Mouse (Mus musculus): ENCODE results near the gene Pigm.

Gene Pigm

GRCm38 (mm10) chr1:172352001-172352400, 24.3 kb upstream of the Pigm start:
- CTCF ChIA-PET: no interaction called here

DNA sequence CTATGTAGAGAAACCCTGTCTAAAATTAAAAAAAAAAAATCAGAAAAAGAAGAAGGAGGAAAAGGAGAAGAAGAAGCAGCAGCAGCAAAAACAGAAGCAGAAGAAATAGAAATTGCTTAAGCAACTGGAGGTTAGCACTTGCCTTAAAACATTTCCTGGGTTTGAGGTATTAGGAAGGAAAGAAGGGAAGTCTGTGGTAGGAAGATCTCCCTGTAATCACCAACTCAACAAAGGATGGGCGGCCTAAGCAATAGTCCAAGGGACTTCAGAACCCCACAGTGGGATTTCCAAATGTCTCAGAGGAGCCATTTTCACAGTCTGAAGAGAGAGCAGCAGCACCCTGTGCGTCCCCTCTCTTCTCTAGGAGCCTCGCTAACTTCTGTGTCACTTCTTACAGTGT, 23.9 kb upstream of the Pigm start:
- CTCF ChIA-PET: interaction anchor here (0.5 kb wide), 1 partner anchor 80 kb away, joined by 3 read pairs; no protein-coding TSS in a partner anchor

DNA sequence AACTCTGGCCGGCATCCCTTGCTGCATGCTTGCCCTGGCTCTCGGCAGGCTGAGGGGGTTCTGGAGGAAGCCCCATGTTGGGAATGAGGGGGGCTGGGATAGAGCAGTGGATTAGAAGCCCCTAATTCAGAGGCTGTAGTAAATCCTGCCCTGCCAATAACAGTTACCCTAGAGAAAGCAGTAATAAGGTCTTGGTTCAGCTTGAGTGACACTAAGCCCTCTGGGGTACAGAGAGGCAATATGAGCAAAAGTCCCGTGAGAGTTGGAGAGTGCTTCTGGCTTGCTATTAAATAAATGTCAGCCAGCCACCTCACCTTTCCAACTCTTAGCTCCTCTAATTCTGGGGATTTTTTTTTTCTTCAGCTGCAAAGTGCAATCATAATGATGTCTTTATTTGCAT, 21.0 kb upstream of the Pigm start:
- CTCF ChIA-PET: interaction anchor here (0.7 kb wide), 2 partner anchors 14 to 30 kb away, joined by 3 read pairs; no protein-coding TSS in a partner anchor

GRCm38 (mm10) chr1:172357550-172357949, 18.8 kb upstream of the Pigm start:
- CTCF ChIA-PET: no interaction called here

GRCm38 (mm10) chr1:172358341-172358740, 18.0 kb upstream of the Pigm start:
- CTCF ChIA-PET: no interaction called here

GRCm38 (mm10) chr1:172364684-172365083, 11.7 kb upstream of the Pigm start:
- CTCF ChIA-PET: no interaction called here

- CTCF ChIA-PET: interaction anchor here (0.6 kb wide), 1 partner anchor 14 kb away, joined by 3 read pairs; no protein-coding TSS in a partner anchor
Measured at GRCm38 (mm10) chr1:172368768-172369418, 7.5 kb upstream of the Pigm start.

- CTCF ChIA-PET: no interaction called here
Measured at GRCm38 (mm10) chr1:172376758-172377458, 562 bp downstream of the Pigm start.

DNA sequence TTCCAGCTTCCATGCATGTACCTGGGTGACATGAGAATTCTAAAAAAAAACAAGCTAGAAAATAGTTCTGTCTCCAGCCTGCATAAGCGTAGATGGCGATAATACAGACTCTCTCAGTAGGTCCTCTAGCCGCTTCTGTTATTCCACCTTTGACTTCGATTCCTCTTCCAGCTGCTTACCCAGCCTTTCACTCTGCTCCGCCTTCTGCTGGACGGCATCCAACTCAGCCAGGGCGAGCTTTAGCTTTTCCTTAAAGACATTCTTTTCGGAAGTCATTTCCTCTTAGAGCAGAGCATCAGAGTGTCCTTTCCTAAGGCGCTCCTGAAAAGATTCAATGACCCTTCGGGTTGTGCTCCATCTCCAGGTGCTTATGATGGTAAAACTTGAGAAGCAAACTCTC, 3.7 kb downstream of the Pigm start:
- CTCF ChIA-PET: no interaction called here

DNA sequence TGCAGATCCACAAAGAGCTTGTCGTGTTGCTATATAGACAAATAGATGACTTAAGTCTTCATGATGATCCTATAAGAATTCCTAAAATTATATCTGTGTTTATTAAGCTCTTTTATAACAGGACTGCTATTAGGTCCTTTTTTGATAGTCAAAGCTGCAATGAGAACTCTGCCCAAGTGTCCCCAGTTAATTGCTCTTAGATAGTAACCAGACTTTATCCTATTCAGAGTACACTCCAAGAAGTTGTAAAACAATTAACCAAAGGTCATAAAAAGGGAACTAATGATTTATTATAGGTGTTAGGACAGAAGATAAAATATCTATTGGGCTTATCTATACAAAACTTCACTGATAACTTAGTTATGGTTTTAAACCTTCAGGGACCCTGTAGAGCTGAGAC, 5.7 kb downstream of the Pigm start:
- CTCF ChIA-PET: no interaction called here

DNA sequence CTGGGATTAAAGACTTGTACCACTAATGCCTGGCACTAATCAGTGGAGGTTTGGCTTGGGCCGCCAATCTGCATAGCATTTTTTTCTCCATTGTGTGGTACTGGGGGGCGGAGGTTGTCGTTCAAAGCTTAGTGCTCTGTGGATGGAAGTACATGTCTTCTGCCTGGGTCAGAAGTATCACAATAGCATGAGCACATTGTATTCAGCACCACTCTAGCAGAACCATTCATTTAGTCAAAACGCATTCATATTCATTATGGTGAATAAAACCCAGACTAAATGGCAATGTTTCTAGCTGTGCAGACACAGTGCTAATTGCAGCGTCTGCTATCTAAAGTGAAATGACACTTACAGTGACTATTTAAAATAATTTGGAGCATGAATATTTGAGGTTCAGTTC, 10.9 kb downstream of the Pigm start:
- CTCF ChIA-PET: no interaction called here

DNA sequence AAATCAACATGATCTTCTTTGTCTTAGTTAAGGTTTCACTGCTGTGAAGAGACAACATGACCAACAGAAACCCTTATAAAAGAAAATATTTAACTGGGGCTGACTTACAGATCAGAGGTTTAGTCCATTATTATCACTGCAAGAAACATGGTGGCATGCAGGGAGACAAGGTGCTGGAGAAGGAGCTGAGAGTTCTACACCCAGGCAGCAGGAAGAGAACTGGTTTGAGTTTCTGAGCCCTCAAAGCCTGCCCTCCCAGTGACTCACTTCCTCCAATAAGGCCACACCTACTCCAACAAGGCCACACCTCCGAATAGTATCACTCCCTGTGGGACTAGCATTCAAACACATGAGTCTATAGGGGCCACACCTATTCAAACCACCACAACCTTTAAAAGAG, 14.4 kb downstream of the Pigm start:
- CTCF ChIA-PET: no interaction called here

- CTCF ChIA-PET: no interaction called here
Measured at GRCm38 (mm10) chr1:172391807-172392581, 15.6 kb downstream of the Pigm start.

DNA sequence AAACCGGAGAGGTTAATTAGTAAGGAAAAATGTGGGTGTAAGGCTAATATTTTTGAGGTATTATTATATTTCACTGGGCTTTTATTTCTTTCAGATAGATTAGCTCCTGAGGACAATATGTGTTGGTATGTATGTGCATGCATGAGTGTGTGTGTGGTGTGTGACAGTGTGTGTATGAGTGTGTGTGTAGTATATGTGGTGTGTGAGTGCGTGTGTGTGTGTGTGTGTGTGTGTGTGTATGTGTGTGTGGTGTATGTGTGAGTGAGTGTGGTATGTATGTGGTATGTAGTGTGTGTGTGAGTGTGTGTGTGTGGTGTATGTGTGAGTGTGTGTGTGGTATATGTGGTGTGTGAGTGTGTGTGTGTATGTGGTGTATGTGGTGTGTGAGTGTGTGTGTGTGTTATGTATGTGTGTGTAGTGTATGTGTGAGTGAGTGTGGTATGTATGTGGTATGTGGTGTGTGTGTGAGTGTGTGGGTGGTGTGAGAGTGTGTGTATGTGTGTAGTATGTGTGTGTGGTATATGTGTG, 16.4 kb downstream of the Pigm start:
- CTCF ChIA-PET: no interaction called here

GRCm38 (mm10) chr1:172393739-172394138, 17.4 kb downstream of the Pigm start:
- CTCF ChIA-PET: no interaction called here

- CTCF ChIA-PET: interaction anchor here (0.7 kb wide), 1 partner anchor 134 kb away, joined by 17 read pairs; no protein-coding TSS in a partner anchor
Measured at GRCm38 (mm10) chr1:172396996-172397752, 20.8 kb downstream of the Pigm start.

- CTCF ChIA-PET: no interaction called here
Measured at GRCm38 (mm10) chr1:172406077-172406706, 29.8 kb downstream of the Pigm start.

DNA sequence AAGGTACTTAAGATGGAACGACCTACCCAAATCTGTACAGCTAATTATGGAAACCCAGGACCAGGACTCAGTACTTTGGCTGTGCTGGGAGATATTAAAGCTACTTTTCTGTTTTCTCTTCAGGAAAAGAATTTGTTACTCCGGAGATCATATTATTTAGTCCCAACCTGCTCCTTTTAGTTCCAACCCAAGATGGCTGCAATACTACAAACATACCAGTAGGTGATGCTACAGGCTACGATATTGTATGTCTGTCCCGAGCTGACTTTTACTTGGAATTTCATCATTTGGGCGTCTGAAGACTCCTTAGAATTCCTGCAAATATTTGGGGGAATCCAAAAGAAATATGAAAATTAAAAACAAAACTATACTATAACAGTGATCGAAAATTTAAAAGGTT, 32.6 kb downstream of the Pigm start:
- CTCF ChIA-PET: interaction anchor here (0.5 to 1.8 kb wide), 7 partner anchors 10 to 892 kb away, joined by 3 to 14 read pairs (median 4); no protein-coding TSS in a partner anchor

DNA sequence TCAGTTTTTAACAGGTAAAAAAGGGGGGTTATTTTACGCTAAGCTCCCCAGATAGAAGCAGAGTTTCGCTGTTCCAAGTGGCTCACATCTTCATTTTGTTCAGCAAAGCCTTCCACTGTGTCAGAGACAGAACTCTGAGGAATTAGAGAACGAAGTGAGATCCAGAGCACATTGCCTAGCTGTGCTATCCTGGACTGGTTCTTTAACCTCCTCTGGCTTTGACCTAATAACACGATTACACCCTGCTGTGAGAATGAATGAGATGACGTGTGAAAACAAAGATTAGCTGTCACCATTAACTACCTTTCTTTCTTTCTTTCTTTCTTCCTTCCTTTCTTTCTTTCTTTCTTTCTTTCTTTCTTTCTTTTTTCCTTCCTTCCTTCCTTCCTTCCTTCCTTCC, 33.1 kb downstream of the Pigm start:
- CTCF ChIA-PET: interaction anchor here (0.7 to 1.8 kb wide), 5 partner anchors 81 to 893 kb away, joined by 3 to 14 read pairs (median 4); no protein-coding TSS in a partner anchor

DNA sequence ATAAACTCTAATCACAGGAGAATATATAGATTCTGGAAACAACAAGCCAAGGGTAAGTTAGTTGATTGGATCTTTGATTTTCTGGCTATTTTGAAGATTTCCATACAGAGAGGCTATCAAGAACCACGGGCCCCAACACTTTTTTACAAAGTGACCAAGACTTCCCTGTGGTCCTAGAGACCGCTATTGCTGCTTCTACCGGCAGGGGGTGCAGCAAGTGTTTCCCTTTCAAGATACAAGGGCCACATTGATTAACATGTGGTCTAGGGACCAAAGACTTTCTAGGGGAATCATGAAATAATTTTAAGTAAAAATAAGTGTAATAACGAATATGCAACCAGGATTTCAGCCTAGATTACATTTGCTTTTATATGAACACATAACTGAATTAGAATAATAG, 34.5 kb downstream of the Pigm start:
- CTCF ChIA-PET: no interaction called here

DNA sequence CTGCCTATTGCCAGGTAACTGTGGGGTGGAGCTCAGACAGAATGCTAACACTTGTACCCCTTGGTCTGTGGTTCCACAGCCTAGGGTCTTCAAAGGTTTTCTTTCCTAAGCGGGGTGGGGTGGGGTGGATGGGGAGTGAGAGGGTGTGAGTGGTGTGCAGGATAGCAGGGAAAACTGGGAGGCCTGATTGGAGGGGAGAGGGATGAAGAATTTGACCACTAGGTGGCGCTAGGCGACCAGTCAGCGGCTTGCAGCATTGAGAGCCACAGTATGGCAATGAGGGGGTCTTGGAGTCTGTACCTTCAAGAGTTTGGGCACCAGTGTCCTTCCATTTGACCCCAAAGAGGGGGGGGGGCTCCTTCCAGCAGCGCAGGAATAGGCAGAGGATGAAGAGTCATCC, 35.9 kb downstream of the Pigm start:
- CTCF ChIA-PET: interaction anchor here (0.6 to 0.7 kb wide), 5 partner anchors 26 to 978 kb away, joined by 3 to 5 read pairs (median 3); partner anchors contain the start of gene Tagln2
